Mouse (Mus musculus) midbrain, embryonic 12.5 days (tissue): ENCODE measurements around the gene Cdc5l. TPM values are rescaled to one million over a fixed set of nuclear protein-coding genes. Genes with fewer than 3 reads are reported as not detected.
"Not testable (repeated sequence)": the region's sequence is repeated elsewhere in the genome, so short reads cannot be mapped to it uniquely, and the experiment has no call there.

Source experiments
- ATAC-seq: fragments of 200-750 bp; cut with Nextera tagmentation; 2 replicates; pipeline ENCODE4 v1.8.0; 2017; ENCODE audit warnings: low read depth, moderate TSS enrichment, moderate library complexity; ENCODE audit not compliant: low FRiP score
- H3K27ac ChIP-seq: fragments of 300-500 bp; sonication (generic); replicated peaks from 2 replicates; pipeline ENCODE4 v1.5.1; 2016; ENCODE audit warnings: mild to moderate bottlenecking
- H3K27me3 ChIP-seq: fragments of 300-500 bp; sonication (generic); 2 replicates; pipeline ENCODE4 v1.6.1; 2016; ENCODE audit warnings: mild to moderate bottlenecking
- H3K36me3 ChIP-seq: fragments of 300-500 bp; sonication (generic); 2 replicates; pipeline ENCODE4 v1.6.1; 2016
- H3K4me1 ChIP-seq: fragments of 300-500 bp; sonication (generic); 2 replicates; pipeline ENCODE4 v1.6.1; 2016
- H3K4me2 ChIP-seq: fragments of 300-500 bp; sonication (generic); replicated peaks from 2 replicates; pipeline ENCODE4 v1.6.1; 2016; ENCODE audit warnings: mild to moderate bottlenecking, moderate library complexity
- H3K4me3 ChIP-seq: fragments of 300-500 bp; sonication (generic); 2 replicates; pipeline ENCODE4 v1.5.1; 2016; ENCODE audit warnings: mild to moderate bottlenecking
- H3K9ac ChIP-seq: fragments of 300-500 bp; sonication (generic); replicated peaks from 2 replicates; pipeline ENCODE4 v1.6.1; 2016; ENCODE audit warnings: mild to moderate bottlenecking, moderate library complexity
- H3K9me3 ChIP-seq: fragments of 300-500 bp; sonication (generic); 2 replicates; pipeline ENCODE4 v1.6.1; 2016; ENCODE audit warnings: mild to moderate bottlenecking
- WGBS: fragments of 180-500 bp; shearing (Covaris S2); methylation state at CpG from one replicate; pipeline ENCODE4 v1.1.7; 2016; 5-methylcytosine and 5-hydroxymethylcytosine counted together
- polyA plus RNA-seq: library from polyadenylated mRNA; unstranded; fragments of >200 nt; fragmentation: Nextera tagmentation; extraction: Ambion mirVana; gene quantifications from 2 replicates; pipeline ENCODE4 v1.2.1, GENCODE M21; 2016

Gene Cdc5l
- polyA plus RNA-seq, 1 experiment from 2014 or later, result 74.2 TPM

DNA sequence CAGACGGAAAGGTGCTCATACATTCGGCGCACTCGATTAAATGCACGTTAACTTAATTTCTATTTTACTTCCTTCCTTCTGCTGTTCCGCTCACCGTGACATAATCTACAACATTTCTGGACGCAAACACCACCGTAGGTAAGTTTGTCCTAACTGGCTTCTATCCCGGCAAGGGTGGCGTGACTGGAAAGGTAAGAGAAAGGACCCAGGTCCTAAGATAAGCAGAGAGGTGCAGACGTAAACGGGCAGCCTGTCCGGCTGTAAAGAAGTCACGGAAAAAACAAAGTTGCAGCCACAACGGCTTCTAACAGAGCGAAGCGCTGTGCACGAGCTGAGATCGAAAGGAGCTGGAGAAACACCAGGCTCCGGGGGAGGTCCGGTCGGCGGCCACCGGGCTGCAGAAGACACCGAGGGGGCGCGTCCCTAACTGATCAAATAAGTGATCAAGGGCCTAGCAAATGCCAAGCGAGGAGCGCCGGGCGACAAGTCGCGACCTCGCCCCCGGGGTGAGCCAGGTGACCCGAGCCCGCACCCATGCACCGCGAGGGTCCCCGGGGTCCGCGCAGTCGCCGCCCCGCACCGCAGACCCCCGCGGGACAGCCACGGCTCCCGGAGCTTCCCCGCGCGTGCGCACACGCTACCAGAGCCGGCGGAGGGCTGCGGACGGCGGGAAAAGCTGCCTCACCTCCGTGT is 685 bp downstream of the Cdc5l start:
- peak; percentile 85 for ATAC-seq
- Histone ChIP-seq H3K4me1 (peaks cover 20% of the 10 kb centered on the region), H3K9ac (peak overlapping the region; percentile 83), H3K36me3 (no peaks in the 10 kb centered on the region; the same call in 1 of the 2 replicates), H3K4me3 (peak overlapping the region; percentile 92), H3K9me3 (no peaks in the 10 kb centered on the region), H3K27me3 (no peaks in the 10 kb centered on the region), H3K4me2 (peak overlapping the region; percentile 94), H3K27ac (peak overlapping the region; percentile 95)
- whole genome bisulfite sequencing, result 2% methylated on average over 62 of the region's 62 CpGs

- Histone ChIP-seq H3K4me2 (peak overlapping the region; percentile 94), H3K27me3 (no peaks in the 10 kb centered on the region), H3K4me3 (peak overlapping the region; percentile 92), H3K4me1 (peaks cover 20% of the 10 kb centered on the region), H3K9ac (peak overlapping the region; percentile 83), H3K36me3 (peaks cover 8% of the 10 kb centered on the region), H3K9me3 (no peaks in the 10 kb centered on the region), H3K27ac (no peak overlapping the region)
- ATAC-seq, result no peak
- 84% methylated on average over 3 of the region's 3 CpGs for WGBS
Measured at GRCm38 (mm10) chr17:45432007-45432406, 1.5 kb downstream of the Cdc5l start.

DNA sequence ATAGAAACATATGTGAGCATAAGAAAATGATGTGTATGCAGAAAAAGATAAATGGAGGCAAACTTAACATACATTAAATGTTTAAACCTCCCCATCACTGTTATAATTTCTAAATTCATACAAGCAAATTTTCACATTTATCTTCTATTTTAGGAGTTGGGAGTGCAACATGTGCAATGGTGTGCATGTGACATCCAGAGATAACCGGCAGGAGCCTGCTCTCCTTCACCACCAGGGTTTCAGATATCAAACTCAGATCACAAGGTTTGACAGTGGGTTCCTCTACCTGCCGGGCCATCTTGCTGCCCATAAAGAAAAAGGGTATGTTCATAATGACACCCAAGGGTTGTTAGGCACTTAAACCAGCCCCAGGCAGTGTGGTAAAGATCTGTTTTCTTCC is 16.1 kb downstream of the Cdc5l start:
- Histone ChIP-seq H3K4me1 (no peaks in the 10 kb centered on the region), H3K9ac (no peak overlapping the region), H3K36me3 (peaks cover 69% of the 10 kb centered on the region), H3K4me3 (no peak overlapping the region), H3K9me3 (no peaks in the 10 kb centered on the region), H3K4me2 (no peak overlapping the region), H3K27me3 (no peaks in the 10 kb centered on the region), H3K27ac (no peak overlapping the region)
- ATAC-seq, result no peak
- WGBS, result 89% methylated on average over 2 of the region's 2 CpGs

GRCm38 (mm10) chr17:45411617-45412016 is 21.9 kb downstream of the Cdc5l start:
- H3K27ac ChIP-seq, H3K4me2 ChIP-seq, H3K4me1 ChIP-seq, H3K4me3 ChIP-seq, ATAC-seq, H3K27me3 ChIP-seq, H3K9me3 ChIP-seq, H3K9ac ChIP-seq: not testable (repeated sequence)
- peaks cover 85% of the 10 kb centered on the region for H3K36me3 ChIP-seq
- WGBS, result 88% methylated on average over 2 of the region's 2 CpGs

DNA sequence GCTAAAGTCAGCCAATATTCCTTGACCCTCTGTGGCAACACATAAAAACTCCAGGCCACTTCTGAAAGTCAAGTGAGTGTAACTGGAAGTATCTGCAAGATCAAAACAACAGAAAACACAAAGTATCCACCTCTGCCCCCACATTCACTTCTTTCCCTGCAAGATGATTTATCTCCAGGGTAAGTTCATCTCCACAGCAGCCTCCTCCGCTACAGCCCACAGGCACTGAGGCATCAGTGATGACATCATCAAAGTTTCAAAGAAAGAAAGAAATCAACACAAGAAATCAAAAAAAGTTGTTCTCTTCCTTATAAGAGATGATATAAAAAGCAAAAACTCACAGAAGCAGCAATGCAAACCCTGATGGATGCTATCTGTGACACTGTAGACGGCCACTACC is 24.8 kb downstream of the Cdc5l start:
- ATAC-seq, result no peak
- Histone ChIP-seq H3K27me3 (no peaks in the 10 kb centered on the region), H3K4me2 (no peak overlapping the region), H3K9me3 (no peaks in the 10 kb centered on the region), H3K36me3 (peaks cover 90% of the 10 kb centered on the region), H3K4me1 (no peaks in the 10 kb centered on the region), H3K9ac (no peak overlapping the region), H3K27ac (no peak overlapping the region), H3K4me3 (no peak overlapping the region)
- WGBS, result 90% methylated on average over 2 of the region's 2 CpGs

DNA sequence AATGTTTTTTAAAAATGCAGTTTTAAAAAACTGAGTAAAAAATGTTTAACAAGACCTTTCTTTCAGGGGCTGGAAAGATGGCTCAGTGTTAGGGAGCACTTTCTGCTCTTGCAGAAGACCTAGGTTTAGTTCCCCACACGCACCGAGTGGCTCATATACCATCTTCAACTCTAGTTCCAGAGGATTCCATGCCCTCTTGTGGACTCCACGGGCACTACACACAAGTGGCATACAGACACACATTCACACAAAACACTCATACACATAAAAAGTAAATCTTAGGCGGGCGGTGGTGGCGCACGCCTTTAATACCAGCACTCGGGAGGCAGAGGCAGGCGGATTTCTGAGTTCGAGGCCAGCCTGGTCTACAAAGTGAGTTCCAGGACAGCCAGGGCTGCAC is 27.3 kb downstream of the Cdc5l start:
- 96% methylated on average over 10 of the region's 10 CpGs for WGBS
- Histone ChIP-seq H3K27me3 (no peaks in the 10 kb centered on the region), H3K4me1 (no peaks in the 10 kb centered on the region), H3K4me2 (no peak overlapping the region), H3K4me3 (no peak overlapping the region), H3K27ac (no peak overlapping the region), H3K9ac (no peak overlapping the region), H3K9me3 (no peaks in the 10 kb centered on the region), H3K36me3 (peaks cover 81% of the 10 kb centered on the region)
- ATAC-seq, result no peak

DNA sequence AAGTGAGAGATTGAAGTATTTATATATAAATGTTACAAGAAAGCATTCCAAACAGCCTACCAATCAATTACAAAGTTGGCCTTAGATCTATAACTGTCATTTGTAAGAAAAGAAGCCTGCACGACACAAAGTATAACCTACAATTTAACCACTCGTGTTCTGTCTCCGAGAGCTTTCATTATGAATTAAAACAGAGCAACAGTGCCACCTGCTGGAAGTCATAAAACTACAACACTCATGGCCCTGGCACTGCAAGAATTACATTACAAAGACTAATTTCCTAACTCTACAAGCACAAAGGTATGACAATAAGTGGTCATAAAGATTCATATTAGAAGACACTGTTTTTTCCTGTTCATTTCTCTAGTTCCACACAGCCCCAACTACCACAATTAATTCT is 30.3 kb downstream of the Cdc5l start:
- H3K4me2 ChIP-seq, result no peak overlapping the region
- no peaks in the 10 kb centered on the region for H3K4me1 ChIP-seq
- no peak overlapping the region for H3K4me3 ChIP-seq
- H3K9me3 ChIP-seq, result no peaks in the 10 kb centered on the region
- H3K27me3 ChIP-seq, result no peaks in the 10 kb centered on the region
- no peak for ATAC-seq
- H3K9ac ChIP-seq, result no peak overlapping the region
- H3K36me3 ChIP-seq, result peaks cover 69% of the 10 kb centered on the region
- WGBS, result 35% methylated on average over 3 of the region's 3 CpGs
- H3K27ac ChIP-seq, result no peak overlapping the region

DNA sequence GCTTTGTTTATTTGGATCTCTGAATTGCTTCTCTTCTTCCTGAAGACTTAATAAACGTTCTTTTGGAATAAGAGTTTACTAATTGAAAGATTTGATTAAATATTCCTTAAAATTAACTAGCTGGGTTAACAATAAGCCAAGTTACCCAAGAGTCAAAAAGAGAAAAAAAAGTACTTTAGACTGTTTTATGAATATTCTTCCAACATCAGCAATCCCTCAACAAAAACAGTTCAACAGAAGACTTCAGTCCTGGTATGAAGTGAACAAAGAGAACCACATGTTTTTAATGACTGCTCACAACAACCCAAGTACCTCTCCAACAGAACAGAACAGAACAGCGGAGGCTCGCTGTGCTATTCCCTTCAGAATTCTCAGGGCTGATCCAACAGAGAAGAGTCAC is 30.9 kb downstream of the Cdc5l start:
- H3K4me2 ChIP-seq, result no peak overlapping the region
- peaks cover 69% of the 10 kb centered on the region for H3K36me3 ChIP-seq
- H3K9me3 ChIP-seq, result no peaks in the 10 kb centered on the region
- no peak overlapping the region for H3K4me3 ChIP-seq
- no peak for ATAC-seq
- no peaks in the 10 kb centered on the region for H3K27me3 ChIP-seq
- no peak overlapping the region for H3K27ac ChIP-seq
- H3K9ac ChIP-seq, result no peak overlapping the region
- no peaks in the 10 kb centered on the region for H3K4me1 ChIP-seq
- WGBS, result 86% methylated on average over 3 of the region's 3 CpGs

- no peaks in the 10 kb centered on the region for H3K4me1 ChIP-seq
- no peaks in the 10 kb centered on the region for H3K27me3 ChIP-seq
- no peaks in the 10 kb centered on the region for H3K9me3 ChIP-seq
- no peak overlapping the region for H3K4me3 ChIP-seq
- no peak overlapping the region for H3K27ac ChIP-seq
- no peak overlapping the region for H3K9ac ChIP-seq
- no peak for ATAC-seq
- peaks cover 65% of the 10 kb centered on the region for H3K36me3 ChIP-seq
- 97% methylated on average over 1 of the region's 1 CpGs for WGBS
- H3K4me2 ChIP-seq, result no peak overlapping the region
Measured at GRCm38 (mm10) chr17:45402126-45402525, 31.4 kb downstream of the Cdc5l start.

- H3K27me3 ChIP-seq, result no peaks in the 10 kb centered on the region
- no peak overlapping the region for H3K9ac ChIP-seq
- H3K4me2 ChIP-seq, result no peak overlapping the region
- no peak for ATAC-seq
- H3K4me1 ChIP-seq, result no peaks in the 10 kb centered on the region
- WGBS, result 97% methylated on average over 5 of the region's 5 CpGs
- H3K4me3 ChIP-seq, result no peak overlapping the region
- H3K9me3 ChIP-seq, result no peaks in the 10 kb centered on the region
- H3K27ac ChIP-seq, result no peak overlapping the region
- peaks cover 57% of the 10 kb centered on the region for H3K36me3 ChIP-seq
Measured at GRCm38 (mm10) chr17:45401126-45401905, 32.2 kb downstream of the Cdc5l start.

DNA sequence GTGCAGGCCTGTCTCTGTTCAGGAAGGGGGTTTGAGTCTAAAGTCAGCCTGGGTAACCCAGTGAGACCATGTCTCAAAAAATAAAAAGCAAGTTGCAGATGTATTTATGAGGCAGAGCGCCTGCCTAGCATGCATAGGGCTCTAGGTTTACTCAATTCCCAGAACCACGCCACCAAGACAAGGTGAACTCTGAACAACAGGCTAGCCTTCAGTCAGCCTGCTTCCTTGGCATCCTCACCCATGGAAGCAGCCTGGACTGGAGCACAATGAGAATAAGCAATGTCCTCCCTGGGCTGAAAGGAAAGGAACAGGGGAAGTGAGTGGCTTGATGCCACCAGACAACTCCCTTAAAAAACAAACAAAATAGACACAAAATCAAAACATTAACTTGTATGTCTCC is 35.5 kb downstream of the Cdc5l start:
- whole genome bisulfite sequencing, result 92% methylated on average over 2 of the region's 2 CpGs

GRCm38 (mm10) chr17:45397541-45397940 is 36.0 kb downstream of the Cdc5l start:
- H3K36me3 ChIP-seq, result peaks cover 46% of the 10 kb centered on the region
- no peak overlapping the region for H3K4me2 ChIP-seq
- no peak overlapping the region for H3K9ac ChIP-seq
- H3K4me3 ChIP-seq, result no peak overlapping the region
- H3K27ac ChIP-seq, result no peak overlapping the region
- H3K4me1 ChIP-seq, result no peaks in the 10 kb centered on the region
- ATAC-seq, result no peak
- 75% methylated on average over 3 of the region's 3 CpGs for WGBS
- H3K9me3 ChIP-seq, result no peaks in the 10 kb centered on the region
- no peaks in the 10 kb centered on the region for H3K27me3 ChIP-seq

More for the DNA sequence above, 35.5 kb downstream of the Cdc5l start:
- no peak overlapping the region for H3K9ac ChIP-seq
- no peak overlapping the region for H3K4me2 ChIP-seq
- H3K9me3 ChIP-seq, result no peaks in the 10 kb centered on the region
- H3K4me1 ChIP-seq, result no peaks in the 10 kb centered on the region
- no peak for ATAC-seq
- H3K36me3 ChIP-seq, result peaks cover 44% of the 10 kb centered on the region
- no peak overlapping the region for H3K4me3 ChIP-seq
- H3K27ac ChIP-seq, result no peak overlapping the region
- no peaks in the 10 kb centered on the region for H3K27me3 ChIP-seq
